Mouse (Mus musculus): ENCODE measurements around the gene Dynlt1b.
"Not testable (repeated sequence)": the region's sequence is repeated elsewhere in the genome, so short reads cannot be mapped to it uniquely, and the experiment has no call there.

DNA sequence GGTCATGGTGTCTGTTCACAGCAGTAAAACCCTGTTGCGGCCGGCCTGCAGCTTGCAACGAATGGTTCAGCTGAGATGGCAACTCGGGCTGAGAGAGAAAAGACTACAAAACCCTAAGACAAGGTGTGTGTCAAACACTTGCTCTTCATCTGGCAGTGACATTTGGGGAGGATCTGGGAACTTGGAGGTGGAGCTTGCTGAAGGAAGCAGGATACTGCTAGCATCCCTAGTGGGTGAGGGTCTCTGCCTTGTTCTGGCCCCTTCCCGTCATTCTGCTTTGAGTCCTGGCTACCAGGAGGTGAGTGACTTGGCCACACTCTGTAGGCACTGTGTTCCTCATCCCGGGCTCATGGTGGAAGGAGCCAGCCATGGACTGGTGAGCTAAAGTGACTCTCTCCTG is 8.2 kb downstream of the Dynlt1b start:
- not testable (repeated sequence) for TF ChIP-seq CTCF (IDR thresholded peaks at IDR 0.05; ENCODE audit: low read depth, low read length); POLR2A (IDR thresholded peaks at IDR 0.05; ENCODE audit: insufficient read depth, low read length); EP300 (IDR thresholded peaks at IDR 0.05; ENCODE audit: insufficient read depth, low read depth, low read length)
